Mouse (Mus musculus) embryonic facial prominence, embryonic 13.5 days (tissue): ENCODE data around the gene Smox. TPM values are rescaled to one million over a fixed set of nuclear protein-coding genes. Genes with fewer than 3 reads are reported as not detected.

Experiments used
- ATAC-seq: fragments of 200-750 bp; cut with Nextera tagmentation; 2 replicates; pipeline ENCODE4 v1.8.0; 2017; ENCODE audit warnings: low read depth; ENCODE audit not compliant: insufficient number of reproducible peaks, insufficient read depth, low FRiP score, low TSS enrichment
- H3K27ac ChIP-seq: fragments of 300-500 bp; sonication (generic); 2 replicates; pipeline ENCODE4 v1.5.1; 2015; ENCODE audit warnings: moderate library complexity, mild to moderate bottlenecking, inconsistent platforms
- H3K27me3 ChIP-seq: fragments of 300-500 bp; sonication (generic); 2 replicates; pipeline ENCODE4 v1.6.1; 2015; ENCODE audit warnings: mild to moderate bottlenecking, inconsistent platforms
- H3K36me3 ChIP-seq: fragments of 300-500 bp; sonication (generic); 2 replicates; pipeline ENCODE4 v1.6.1; 2015; ENCODE audit warnings: mild to moderate bottlenecking, inconsistent platforms
- H3K4me1 ChIP-seq: fragments of 300-500 bp; sonication (generic); 2 replicates; pipeline ENCODE4 v1.6.1; 2015; ENCODE audit warnings: inconsistent platforms
- H3K4me2 ChIP-seq: fragments of 300-500 bp; sonication (generic); 2 replicates; pipeline ENCODE4 v1.6.1; 2015; ENCODE audit warnings: moderate library complexity, mild to moderate bottlenecking, inconsistent platforms
- H3K4me3 ChIP-seq: fragments of 300-500 bp; sonication (generic); 2 replicates; pipeline ENCODE4 v1.5.1; 2015; ENCODE audit warnings: mild to moderate bottlenecking, inconsistent platforms
- H3K9ac ChIP-seq: fragments of 300-500 bp; sonication (generic); 2 replicates; pipeline ENCODE4 v1.6.1; 2015; ENCODE audit warnings: mild to moderate bottlenecking, inconsistent platforms
- H3K9me3 ChIP-seq: fragments of 300-500 bp; sonication (generic); 2 replicates; pipeline ENCODE4 v1.6.1; 2016; ENCODE audit warnings: inconsistent platforms
- WGBS: fragments of 180-500 bp; shearing (Covaris S2); methylation state at CpG from one replicate; pipeline ENCODE4 v1.1.7; 2015; ENCODE audit warnings: mixed read lengths; 5-methylcytosine and 5-hydroxymethylcytosine counted together
- polyA plus RNA-seq: library from polyadenylated mRNA; unstranded; fragments of >200 nt; fragmentation: Nextera tagmentation; extraction: Ambion mirVana; gene quantifications from 2 replicates; pipeline ENCODE4 v1.2.1, GENCODE M21; 2015

Smox gene
- polyA plus RNA-seq, 1 experiment from 2014 or later = 57.2 TPM

- Histone ChIP-seq H3K27ac (no peak overlapping the region), H3K4me1 (peaks cover 66% of the 10 kb centered on the region), H3K36me3 (no peaks in the 10 kb centered on the region), H3K27me3 (no peaks in the 10 kb centered on the region), H3K9ac (no peak overlapping the region), H3K9me3 (no peaks in the 10 kb centered on the region), H3K4me3 (no peak overlapping the region), H3K4me2 (no peak overlapping the region)
- 87% methylated on average over 4 of the region's 4 CpGs for WGBS
- ATAC-seq = no peak
Measured at GRCm38 (mm10) chr2:131497224-131497856, 6.0 kb downstream of the Smox start.

GRCm38 (mm10) chr2:131498219-131498618, 6.9 kb downstream of the Smox start:
- H3K9me3 ChIP-seq = no peaks in the 10 kb centered on the region
- no peak overlapping the region for H3K9ac ChIP-seq
- H3K27ac ChIP-seq = 0 out of 2 replicates have a peak overlapping the region, but pooled peaks have one; percentile 1
- WGBS = 67% methylated on average over 7 of the region's 7 CpGs
- peaks cover 61% of the 10 kb centered on the region for H3K4me1 ChIP-seq
- no peak for ATAC-seq
- no peak overlapping the region for H3K4me2 ChIP-seq
- H3K4me3 ChIP-seq = no peak overlapping the region
- H3K27me3 ChIP-seq = no peaks in the 10 kb centered on the region
- H3K36me3 ChIP-seq = no peaks in the 10 kb centered on the region

- Histone ChIP-seq H3K4me3 (no peak overlapping the region), H3K9me3 (no peaks in the 10 kb centered on the region), H3K27me3 (no peaks in the 10 kb centered on the region), H3K9ac (no peak overlapping the region), H3K4me1 (peaks cover 59% of the 10 kb centered on the region), H3K4me2 (no peak overlapping the region), H3K27ac (no peak overlapping the region), H3K36me3 (no peaks in the 10 kb centered on the region)
- WGBS = 66% methylated on average over 5 of the region's 5 CpGs
- no peak for ATAC-seq
Measured at GRCm38 (mm10) chr2:131499290-131499845, 8.1 kb downstream of the Smox start.

- Histone ChIP-seq H3K4me3 (no peak overlapping the region), H3K9ac (0 out of 2 replicates have a peak overlapping the region, but pooled peaks have one; percentile 7), H3K9me3 (no peaks in the 10 kb centered on the region), H3K27me3 (no peaks in the 10 kb centered on the region), H3K4me1 (peaks cover 72% of the 10 kb centered on the region), H3K4me2 (no peak overlapping the region), H3K36me3 (no peaks in the 10 kb centered on the region), H3K27ac (0 out of 2 replicates have a peak overlapping the region, but pooled peaks have one; percentile 39)
- no peak for ATAC-seq
- 49% methylated on average over 5 of the region's 5 CpGs for WGBS
Measured at GRCm38 (mm10) chr2:131501886-131502285, 10.6 kb downstream of the Smox start.

GRCm38 (mm10) chr2:131502561-131502960, 11.3 kb downstream of the Smox start:
- no peak overlapping the region for H3K4me2 ChIP-seq
- no peaks in the 10 kb centered on the region for H3K36me3 ChIP-seq
- no peak overlapping the region for H3K4me3 ChIP-seq
- H3K9ac ChIP-seq = no peak overlapping the region
- no peaks in the 10 kb centered on the region for H3K27me3 ChIP-seq
- H3K9me3 ChIP-seq = no peaks in the 10 kb centered on the region
- H3K4me1 ChIP-seq = peaks cover 73% of the 10 kb centered on the region
- 64% methylated on average over 5 of the region's 5 CpGs for WGBS
- H3K27ac ChIP-seq = 0 out of 2 replicates have a peak overlapping the region, but pooled peaks have one; percentile 39
- ATAC-seq = no peak

- Histone ChIP-seq H3K4me3 (no peak overlapping the region), H3K4me1 (peaks cover 81% of the 10 kb centered on the region), H3K9ac (no peak overlapping the region), H3K36me3 (no peaks in the 10 kb centered on the region), H3K4me2 (no peak overlapping the region), H3K27ac (peak overlapping the region; percentile 87), H3K9me3 (no peaks in the 10 kb centered on the region), H3K27me3 (no peaks in the 10 kb centered on the region)
- no peak for ATAC-seq
Measured at GRCm38 (mm10) chr2:131505431-131505830, 14.1 kb downstream of the Smox start.

- H3K27me3 ChIP-seq = no peaks in the 10 kb centered on the region
- ATAC-seq = peak; percentile 59; the same call in 1 of the 2 replicates
- peaks cover 77% of the 10 kb centered on the region for H3K4me1 ChIP-seq
- H3K27ac ChIP-seq = peak overlapping the region; percentile 87
- no peak overlapping the region for H3K9ac ChIP-seq
- 11% methylated on average over 3 of the region's 3 CpGs for whole genome bisulfite sequencing
- no peaks in the 10 kb centered on the region for H3K9me3 ChIP-seq
- no peak overlapping the region for H3K4me3 ChIP-seq
- no peak overlapping the region for H3K4me2 ChIP-seq
- no peaks in the 10 kb centered on the region for H3K36me3 ChIP-seq
Measured at GRCm38 (mm10) chr2:131506358-131506757, 15.1 kb downstream of the Smox start.

GRCm38 (mm10) chr2:131508501-131508900, 17.2 kb downstream of the Smox start:
- H3K9ac ChIP-seq = no peak overlapping the region
- peaks cover 5% of the 10 kb centered on the region; the same call in 1 of the 2 replicates for H3K36me3 ChIP-seq
- H3K4me1 ChIP-seq = peaks cover 64% of the 10 kb centered on the region
- ATAC-seq = no peak
- H3K9me3 ChIP-seq = no peaks in the 10 kb centered on the region
- no peak overlapping the region for H3K4me3 ChIP-seq
- H3K4me2 ChIP-seq = no peak overlapping the region
- H3K27ac ChIP-seq = no peak overlapping the region
- WGBS = 61% methylated on average over 2 of the region's 2 CpGs
- H3K27me3 ChIP-seq = no peaks in the 10 kb centered on the region

GRCm38 (mm10) chr2:131509671-131510313, 18.5 kb downstream of the Smox start:
- 14% methylated on average over 17 of the region's 17 CpGs for WGBS
- H3K4me1 ChIP-seq = peaks cover 53% of the 10 kb centered on the region
- H3K27me3 ChIP-seq = no peaks in the 10 kb centered on the region
- no peak for ATAC-seq
- H3K36me3 ChIP-seq = peaks cover 9% of the 10 kb centered on the region; the same call in 1 of the 2 replicates
- H3K4me2 ChIP-seq = peak overlapping the region; percentile 60
- H3K9me3 ChIP-seq = no peaks in the 10 kb centered on the region
- H3K9ac ChIP-seq = peak overlapping the region; percentile 59
- peak overlapping the region; percentile 51; the same call in 1 of the 2 replicates for H3K27ac ChIP-seq
- peak overlapping the region; percentile 24 for H3K4me3 ChIP-seq

GRCm38 (mm10) chr2:131510531-131510930, 19.2 kb downstream of the Smox start:
- Histone ChIP-seq H3K9me3 (no peaks in the 10 kb centered on the region), H3K4me1 (peaks cover 46% of the 10 kb centered on the region), H3K36me3 (peaks cover 9% of the 10 kb centered on the region; the same call in 1 of the 2 replicates), H3K4me2 (no peak overlapping the region), H3K27me3 (no peaks in the 10 kb centered on the region), H3K4me3 (no peak overlapping the region), H3K9ac (peak overlapping the region; percentile 46; the same call in 1 of the 2 replicates), H3K27ac (no peak overlapping the region)
- ATAC-seq = no peak
- 57% methylated on average over 5 of the region's 5 CpGs for WGBS

- Histone ChIP-seq H3K27me3 (no peaks in the 10 kb centered on the region), H3K4me1 (peaks cover 22% of the 10 kb centered on the region), H3K4me2 (no peak overlapping the region), H3K4me3 (no peak overlapping the region), H3K9me3 (no peaks in the 10 kb centered on the region), H3K27ac (no peak overlapping the region), H3K9ac (no peak overlapping the region), H3K36me3 (peaks cover 18% of the 10 kb centered on the region; the same call in 1 of the 2 replicates)
- 38% methylated on average over 2 of the region's 2 CpGs for WGBS
- ATAC-seq = no peak
Measured at GRCm38 (mm10) chr2:131513477-131513876, 22.2 kb downstream of the Smox start.
